Mouse (Mus musculus) layer of hippocampus, adult 8-10 months (tissue): ENCODE data around the gene Tapbp. TPM values are rescaled to one million over a fixed set of nuclear protein-coding genes. Genes with fewer than 3 reads are reported as not detected.

ENCODE experiments used
- DNase-seq, 2 experiments: peaks; one replicate each; pipeline ENCODE4 v3.0.0; 2022; ENCODE audit warnings: low spot score in 2 of 2
- total RNA-seq, 4 experiments: library from RNA; stranded (reverse); gene quantifications; 2 replicates each; pipeline ENCODE4 v1.2.4; 2022

Gene Tapbp
- total RNA-seq, 4 experiments from 2014 or later: 39.9 to 87.4 (median 58.2) TPM

GRCm38 (mm10) chr17:33920282-33921097, 4.8 kb downstream of the Tapbp start:
- peak; percentile 69 to 79 for DNase-seq

- no peak for DNase-seq
Observed at GRCm38 (mm10) chr17:33921361-33921760, 5.7 kb downstream of the Tapbp start.

- DNase-seq: no peak
Observed at GRCm38 (mm10) chr17:33924577-33925283, 9.0 kb downstream of the Tapbp start.

- DNase-seq: no peak
Observed at GRCm38 (mm10) chr17:33925406-33926116, 9.9 kb downstream of the Tapbp start.

GRCm38 (mm10) chr17:33926207-33926932, 10.7 kb downstream of the Tapbp start:
- DNase-seq: no peak

GRCm38 (mm10) chr17:33928251-33928947, 12.7 kb downstream of the Tapbp start:
- no peak for DNase-seq

GRCm38 (mm10) chr17:33929371-33930279, 13.9 kb downstream of the Tapbp start, which contains the start of gene Rgl2:
TSS of gene Rgl2 (plus strand) at chr17:33929543.
- DNase-seq: peak in 1 of 2 experiments; percentile 90

GRCm38 (mm10) chr17:33930280-33931158, 14.8 kb downstream of the Tapbp start:
- DNase-seq: peak in 1 of 2 experiments; percentile 65

GRCm38 (mm10) chr17:33931159-33931866, 15.6 kb downstream of the Tapbp start:
- no peak for DNase-seq

- DNase-seq: no peak
Observed at GRCm38 (mm10) chr17:33931947-33932346, 16.2 kb downstream of the Tapbp start.

GRCm38 (mm10) chr17:33932448-33932847, 16.7 kb downstream of the Tapbp start:
- DNase-seq: no peak

GRCm38 (mm10) chr17:33932970-33933369, 17.3 kb downstream of the Tapbp start:
- no peak for DNase-seq

GRCm38 (mm10) chr17:33935422-33936055, 19.8 kb downstream of the Tapbp start:
- DNase-seq: no peak

GRCm38 (mm10) chr17:33936993-33937392, 21.3 kb downstream of the Tapbp start:
- no peak for DNase-seq

GRCm38 (mm10) chr17:33938783-33939182, 23.1 kb downstream of the Tapbp start:
- no peak for DNase-seq

GRCm38 (mm10) chr17:33940206-33940805, 24.6 kb downstream of the Tapbp start, which contains the start of the genes Pfdn6 and Wdr46:
TSS of gene Pfdn6 (minus strand) at chr17:33940343.
TSS of gene Wdr46 (plus strand) at chr17:33940660.
- peak; percentile 84 to 86 for DNase-seq

- DNase-seq: no peak
Observed at GRCm38 (mm10) chr17:33940981-33941380, 25.3 kb downstream of the Tapbp start.
